Mouse (Mus musculus) testis, adult 2 months (tissue): Measurements from ENCODE around the gene Rabl3. TPM values are rescaled to one million over a fixed set of nuclear protein-coding genes. Genes with fewer than 3 reads are reported as not detected.

Experiments used
- H3K27ac ChIP-seq: fragments of 200-500 bp; 2 replicates; pipeline ENCODE4 v1.5.1; 2012; ENCODE audit warnings: low read depth, low read length; ENCODE audit not compliant: control insufficient read depth, insufficient read depth
- H3K27me3 ChIP-seq: fragments of 200-500 bp; 2 replicates; pipeline ENCODE4 v1.6.1; 2012; ENCODE audit warnings: mild to moderate bottlenecking, low read length, moderate library complexity; ENCODE audit not compliant: control insufficient read depth, insufficient read depth
- H3K36me3 ChIP-seq: fragments of 200-500 bp; 2 replicates; pipeline ENCODE4 v1.6.1; 2012; ENCODE audit warnings: mild to moderate bottlenecking, low read length; ENCODE audit not compliant: control insufficient read depth, insufficient read depth
- H3K4me1 ChIP-seq: fragments of 200-500 bp; 2 replicates; pipeline ENCODE4 v1.6.1; 2012; ENCODE audit warnings: low read length; ENCODE audit not compliant: control insufficient read depth, insufficient read depth
- H3K4me3 ChIP-seq: fragments of 200-500 bp; 2 replicates; pipeline ENCODE4 v1.5.1; 2012; ENCODE audit warnings: low read depth, mild to moderate bottlenecking, low read length, moderate library complexity, mixed read lengths; ENCODE audit not compliant: control insufficient read depth
- CTCF ChIP-seq: fragments of 200-500 bp; IDR thresholded peaks from 2 replicates; pipeline ENCODE4 v1.5.1; 2012; ENCODE audit warnings: low read depth, mild to moderate bottlenecking, inconsistent platforms, low read length, moderate library complexity; ENCODE audit not compliant: control insufficient read depth, insufficient read depth, insufficient replicate concordance
- POLR2A ChIP-seq: fragments of 200-500 bp; IDR thresholded peaks from 2 replicates; pipeline ENCODE4 v1.6.1; 2012; ENCODE audit warnings: low read depth, mild to moderate bottlenecking, inconsistent platforms, low read length, moderate library complexity; ENCODE audit not compliant: control insufficient read depth
- polyA plus RNA-seq: library from polyadenylated mRNA; depleted of rRNA; stranded (reverse); fragments of >200 nt; gene quantifications from 2 replicates; pipeline ENCODE4 v1.2.3, GENCODE M21; 2012

Gene Rabl3
- polyA plus RNA-seq, 1 experiment: 6.0 TPM

DNA sequence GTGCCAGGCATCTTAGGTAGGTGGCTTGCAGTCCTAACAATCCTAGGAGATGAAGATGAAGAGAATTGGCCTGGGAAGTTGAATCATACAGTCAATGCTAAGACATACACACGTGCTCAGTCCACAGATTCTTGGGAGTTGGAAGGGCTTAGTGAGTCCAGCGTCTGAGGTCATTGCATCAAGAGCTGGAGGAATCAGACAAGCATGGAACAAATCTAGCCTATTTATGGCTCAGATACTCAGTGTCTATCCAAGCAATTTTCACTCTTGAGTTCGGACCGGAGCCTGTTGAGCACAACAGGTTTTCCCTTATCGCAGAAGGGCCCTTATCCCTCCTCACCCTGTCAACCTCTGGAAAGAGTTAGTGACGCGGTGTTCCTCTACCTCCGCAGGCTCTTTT lies 51.9 kb downstream of the Rabl3 start:
- H3K36me3 ChIP-seq: no peaks in the 10 kb centered on the region
- TF ChIP-seq CTCF (no peak), POLR2A (no peak)
- H3K27ac ChIP-seq: no peak overlapping the region
- H3K4me1 ChIP-seq: no peaks in the 10 kb centered on the region; the same call in 1 of the 2 replicates
- H3K4me3 ChIP-seq: no peak overlapping the region
- no peaks in the 10 kb centered on the region for H3K27me3 ChIP-seq

DNA sequence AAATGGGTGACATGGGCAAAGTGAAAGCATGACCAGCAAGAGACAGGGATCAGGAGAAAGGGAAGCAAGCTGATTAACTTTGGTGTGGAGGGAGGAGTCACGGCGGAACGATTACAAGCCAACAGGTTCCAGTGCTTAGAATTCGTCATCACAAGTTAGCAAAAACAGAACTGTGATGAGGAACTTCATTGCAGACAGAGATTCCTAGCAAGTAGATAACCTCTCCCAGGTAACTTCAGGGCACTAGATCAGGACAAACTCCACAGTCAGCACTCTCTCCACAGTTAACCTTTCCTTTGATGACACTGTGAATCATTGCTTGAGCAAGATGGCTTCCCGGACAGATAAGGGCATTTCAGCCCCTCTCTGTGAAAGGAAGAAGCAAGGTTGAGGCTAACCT lies 57.7 kb downstream of the Rabl3 start:
- H3K27ac ChIP-seq: no peak overlapping the region
- H3K4me3 ChIP-seq: no peak overlapping the region
- TF ChIP-seq CTCF (no peak), POLR2A (no peak)
- H3K27me3 ChIP-seq: no peaks in the 10 kb centered on the region
- no peaks in the 10 kb centered on the region for H3K4me1 ChIP-seq
- no peaks in the 10 kb centered on the region for H3K36me3 ChIP-seq

DNA sequence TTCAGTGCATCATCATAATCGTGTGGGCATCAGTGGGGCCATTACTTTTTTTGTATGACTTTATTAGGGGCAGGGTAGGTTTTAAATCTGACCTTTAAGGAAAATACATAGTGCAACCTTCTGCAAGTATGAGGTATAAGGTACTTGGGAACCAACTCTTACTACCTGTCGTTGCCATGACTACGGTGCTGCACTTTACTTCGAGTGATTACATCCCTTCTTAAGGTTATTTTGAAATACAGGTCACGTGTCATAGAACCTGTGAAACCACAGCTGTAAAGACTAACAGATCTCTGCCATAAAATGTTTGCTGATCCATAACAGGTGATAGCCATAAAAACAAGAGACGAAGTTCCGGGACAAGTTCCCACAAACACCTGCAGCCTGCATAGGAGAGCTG lies 58.8 kb downstream of the Rabl3 start:
- no peaks in the 10 kb centered on the region for H3K36me3 ChIP-seq
- no peaks in the 10 kb centered on the region for H3K27me3 ChIP-seq
- H3K4me1 ChIP-seq: no peaks in the 10 kb centered on the region
- TF ChIP-seq CTCF (no peak), POLR2A (no peak)
- no peak overlapping the region for H3K4me3 ChIP-seq
- no peak overlapping the region for H3K27ac ChIP-seq

DNA sequence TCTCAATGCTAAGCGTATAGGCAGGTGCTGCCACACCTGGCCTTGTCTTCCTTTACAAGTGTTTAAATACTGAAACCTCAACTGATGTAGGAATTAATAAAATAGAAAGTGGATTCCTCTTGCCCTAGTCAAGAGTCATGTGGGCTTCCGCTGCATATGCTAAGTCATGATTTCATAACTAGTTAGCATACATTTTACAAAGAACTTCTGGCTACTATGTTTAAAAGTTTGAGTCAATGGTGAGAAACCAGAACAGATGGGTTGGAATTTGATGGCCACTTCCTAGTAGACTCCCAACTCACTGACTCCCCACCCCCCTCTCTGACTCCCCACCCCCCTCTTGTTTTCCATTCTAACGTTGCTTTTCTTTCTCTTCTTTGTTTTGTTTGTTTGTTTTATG lies 59.6 kb downstream of the Rabl3 start:
- no peak overlapping the region for H3K27ac ChIP-seq
- H3K36me3 ChIP-seq: no peaks in the 10 kb centered on the region
- TF ChIP-seq POLR2A: no peak
- no peak for TF ChIP-seq CTCF
- H3K4me3 ChIP-seq: no peak overlapping the region
- H3K4me1 ChIP-seq: no peaks in the 10 kb centered on the region
- no peaks in the 10 kb centered on the region for H3K27me3 ChIP-seq

DNA sequence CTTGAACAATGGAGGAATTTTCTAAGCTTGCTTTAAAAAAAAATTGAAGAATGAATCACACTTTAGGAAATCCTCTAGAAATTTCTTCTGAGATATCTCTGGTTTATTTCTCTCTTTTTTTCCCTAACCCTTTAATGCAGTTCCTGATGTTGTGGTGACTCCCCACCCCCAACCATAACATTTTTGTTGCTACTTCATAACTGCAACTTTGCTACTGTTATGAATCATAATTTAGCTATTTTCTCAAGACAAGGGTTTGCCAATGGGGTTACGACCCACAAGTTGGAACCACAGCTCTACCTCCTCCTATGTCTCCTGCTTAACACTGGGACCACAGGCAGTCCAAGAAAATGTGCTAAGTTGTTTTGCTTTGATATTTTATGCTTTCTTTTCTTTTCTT lies 63.7 kb downstream of the Rabl3 start:
- Histone ChIP-seq H3K27me3 (no peaks in the 10 kb centered on the region), H3K4me3 (no peak overlapping the region), H3K4me1 (no peaks in the 10 kb centered on the region), H3K27ac (no peak overlapping the region), H3K36me3 (no peaks in the 10 kb centered on the region)
- TF ChIP-seq CTCF: no peak
- TF ChIP-seq POLR2A: no peak

DNA sequence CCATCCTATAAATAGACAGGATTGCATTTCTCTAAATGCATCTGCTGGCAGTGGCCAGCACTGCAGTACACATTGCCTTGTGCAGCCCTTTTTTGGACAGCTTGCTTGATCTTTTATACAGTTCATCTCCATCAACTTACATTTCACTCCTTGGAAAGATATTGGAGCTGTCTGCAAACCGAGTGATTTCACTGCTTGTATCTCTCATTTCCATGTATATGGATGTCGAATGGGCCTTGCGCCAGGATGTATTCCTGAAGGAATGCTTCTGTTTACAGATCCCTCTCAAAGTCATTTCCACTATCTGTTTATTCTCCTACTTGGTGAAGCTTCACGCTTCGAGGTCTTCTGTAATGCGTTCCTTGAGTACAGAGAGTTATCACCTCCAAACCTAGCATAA lies 64.6 kb downstream of the Rabl3 start:
- Histone ChIP-seq H3K4me1 (no peaks in the 10 kb centered on the region), H3K36me3 (no peaks in the 10 kb centered on the region), H3K27me3 (no peaks in the 10 kb centered on the region), H3K27ac (no peak overlapping the region), H3K4me3 (no peak overlapping the region)
- TF ChIP-seq POLR2A (no peak), CTCF (no peak)

DNA sequence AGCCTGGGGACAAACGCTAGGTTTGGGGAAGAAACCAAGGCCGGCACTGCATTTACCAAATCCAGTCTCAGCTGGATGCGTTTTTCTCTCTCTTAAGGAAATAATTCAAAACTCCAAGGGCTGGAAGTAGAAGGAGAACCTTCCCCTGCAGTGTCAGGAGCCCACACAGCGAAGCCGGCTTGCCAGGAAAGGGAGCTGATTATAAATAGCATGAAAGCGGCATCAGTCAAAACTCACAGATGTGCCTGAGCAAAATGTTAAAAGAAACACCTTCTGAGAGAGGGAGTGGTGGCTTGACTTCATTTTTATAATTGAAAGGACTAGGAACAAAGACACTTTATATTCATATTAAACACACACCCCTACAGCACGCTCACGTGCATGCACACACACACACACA lies 70.6 kb downstream of the Rabl3 start:
- H3K4me3 ChIP-seq: no peak overlapping the region
- H3K27ac ChIP-seq: no peak overlapping the region
- H3K27me3 ChIP-seq: no peaks in the 10 kb centered on the region
- H3K36me3 ChIP-seq: no peaks in the 10 kb centered on the region
- TF ChIP-seq POLR2A (no peak), CTCF (no peak)
- H3K4me1 ChIP-seq: no peaks in the 10 kb centered on the region

DNA sequence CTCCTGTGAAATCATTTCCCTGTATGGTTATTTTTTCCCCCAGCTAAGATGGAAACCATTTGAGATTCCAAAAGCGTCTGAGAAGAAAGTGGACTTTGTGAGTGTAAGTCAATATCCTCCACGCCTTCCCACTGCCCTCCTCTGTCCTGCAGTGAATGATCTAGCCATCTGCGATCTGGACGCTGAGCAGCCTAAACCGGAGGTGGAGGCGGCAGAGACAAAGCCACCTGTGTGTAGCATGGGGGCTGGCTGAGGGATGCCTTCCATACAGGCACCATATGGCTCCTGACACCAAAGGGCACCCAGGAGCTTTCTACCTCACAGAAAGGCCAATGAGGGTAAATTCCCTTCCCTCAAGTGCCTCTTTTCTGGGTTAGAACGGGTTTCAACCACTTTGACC lies 71.4 kb downstream of the Rabl3 start:
- TF ChIP-seq POLR2A (no peak), CTCF (no peak)
- Histone ChIP-seq H3K27ac (no peak overlapping the region), H3K4me3 (no peak overlapping the region), H3K4me1 (no peaks in the 10 kb centered on the region), H3K27me3 (no peaks in the 10 kb centered on the region), H3K36me3 (no peaks in the 10 kb centered on the region)
